ENCODE assay signal across 8 mouse cellular contexts in the genomic region with DNA sequence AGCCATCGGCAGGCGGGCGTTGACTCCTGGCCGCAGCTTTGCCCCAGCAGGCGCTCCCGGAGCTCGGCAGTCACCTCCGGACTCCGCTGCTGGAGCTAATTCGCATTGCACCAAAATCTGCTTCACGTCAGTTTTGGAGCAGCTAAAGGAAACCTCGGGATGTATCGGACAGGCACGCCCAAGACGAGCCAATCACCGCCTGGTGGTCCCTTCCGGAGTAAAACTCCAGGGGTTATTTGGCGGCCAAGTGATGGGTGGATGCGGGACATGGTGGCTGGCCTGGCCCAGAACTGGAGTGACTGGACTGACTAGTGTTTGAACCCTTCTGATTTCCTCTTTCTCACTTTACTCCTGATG. TPM values are rescaled to one million over a fixed set of nuclear protein-coding genes. Genes with fewer than 3 reads are reported as not detected.
DNase-seq lines count a peak whose midpoint lies in the region; ATAC-seq and TF ChIP-seq lines count a peak whose summit lies in the region.

No protein-coding gene starts in this region.

- no peaks in the 10 kb centered on the region for H3K27me3 ChIP-seq in spleen, adult 2 months (ENCODE audit: control insufficient read depth, insufficient read depth, low read length)
- peaks cover 36% of the 10 kb centered on the region for H3K27me3 ChIP-seq in limb, embryonic 13.5 days
- no peaks in the 10 kb centered on the region for H3K27me3 ChIP-seq in stomach, postnatal 0 days (ENCODE audit: control insufficient read depth, insufficient read depth, low read length)

- ATAC-seq in cerebellum, adult (ENCODE audit: insufficient number of reproducible peaks, low FRiP score, low TSS enrichment) = peak; percentile 2; the same call in 1 of the 2 replicates
- ATAC-seq in limb, embryonic 13.5 days (ENCODE audit: low FRiP score, low read depth) = peak; percentile 30; the same call in 1 of the 2 replicates
- no peak; the same call in 1 of the 2 replicates for ATAC-seq in stomach, postnatal 0 days (ENCODE audit: low FRiP score, low TSS enrichment)

- peaks cover 9% of the 10 kb centered on the region; the same call in 1 of the 2 replicates for H3K9me3 ChIP-seq in limb, embryonic 13.5 days
- H3K9me3 ChIP-seq in stomach, postnatal 0 days (ENCODE audit: control insufficient read depth, low read length) = no peaks in the 10 kb centered on the region; the same call in 1 of the 2 replicates

- TF ChIP-seq CTCF in spleen, adult 2 months (IDR thresholded peaks at IDR 0.05; ENCODE audit: extremely low read depth, insufficient read depth, insufficient read length, insufficient replicate concordance) = no peak
- TF ChIP-seq CTCF in stomach, postnatal 0 days (IDR thresholded peaks at IDR 0.05; ENCODE audit: low read depth) = no peak

- TF ChIP-seq POLR2A in spleen, adult 2 months (IDR thresholded peaks at IDR 0.05; ENCODE audit: low read depth, low read length) = no peak

- TF ChIP-seq EP300 in stomach, postnatal 0 days (optimal IDR thresholded peaks at IDR 0.05) = peak; percentile 39

- no peak for DNase-seq in cerebellum, adult 18-20 months
- DNase-seq in spleen, adult 2 months (ENCODE audit: low read depth in 1 of 2, low spot score in 2 of 2) = no peak
- DNase-seq in spleen, postnatal 14 days (ENCODE audit: low spot score in 2 of 2) = no peak
- DNase-seq in stomach, postnatal 0 days (ENCODE audit: low spot score) = no peak
- no peak for DNase-seq in cerebellum, adult 9-11 months
- DNase-seq in layer of hippocampus, adult 18-20 months (ENCODE audit: low spot score in 2 of 2) = no peak

- H3K9ac ChIP-seq in limb, embryonic 13.5 days = 0 out of 2 replicates have a peak overlapping the region, but pooled peaks have one; percentile 70
- H3K9ac ChIP-seq in stomach, postnatal 0 days (ENCODE audit: low read length) = peak overlapping the region; percentile 67

- H3K4me1 ChIP-seq in spleen, adult 2 months (ENCODE audit: control insufficient read depth, insufficient read depth, insufficient read length) = peaks cover 7% of the 10 kb centered on the region
- peaks cover 12% of the 10 kb centered on the region for H3K4me1 ChIP-seq in limb, embryonic 13.5 days
- H3K4me1 ChIP-seq in stomach, postnatal 0 days (replicated peaks; ENCODE audit: control insufficient read depth, insufficient read depth) = peaks cover 4% of the 10 kb centered on the region; the same call in 1 of the 2 replicates

- no peaks in the 10 kb centered on the region for H3K36me3 ChIP-seq in spleen, adult 2 months (ENCODE audit: control insufficient read depth, insufficient read depth, low read length)
- H3K36me3 ChIP-seq in limb, embryonic 13.5 days = no peaks in the 10 kb centered on the region
- H3K36me3 ChIP-seq in stomach, postnatal 0 days (ENCODE audit: control insufficient read depth, insufficient read depth, low read length) = no peaks in the 10 kb centered on the region

- 4% methylated on average over 19 of the region's 19 CpGs for WGBS in spleen, adult 2 months
- under 1% methylated on average over 19 of the region's 19 CpGs for WGBS in limb, embryonic 13.5 days
- 1% methylated on average over 19 of the region's 19 CpGs for WGBS in stomach, postnatal 0 days

- peak overlapping the region; percentile 64 for H3K4me3 ChIP-seq in spleen, adult 2 months (ENCODE audit: extremely low read depth, insufficient read depth, insufficient read length)
- peak overlapping the region; percentile 65 for H3K4me3 ChIP-seq in limb, embryonic 13.5 days
- H3K4me3 ChIP-seq in stomach, postnatal 0 days (ENCODE audit: low read depth, low read length) = peak overlapping the region; percentile 67

- peak overlapping the region; percentile 99 for H3K4me2 ChIP-seq in limb, embryonic 13.5 days (replicated peaks)
- peak overlapping the region; percentile 95 for H3K4me2 ChIP-seq in stomach, postnatal 0 days (replicated peaks; ENCODE audit: low read depth)

- H3K27ac ChIP-seq in spleen, adult 2 months (ENCODE audit: insufficient read depth, low read length) = peak overlapping the region; percentile 73; the same call in 1 of the 2 replicates
- H3K27ac ChIP-seq in limb, embryonic 13.5 days = no peak overlapping the region
- H3K27ac ChIP-seq in stomach, postnatal 0 days (replicated peaks) = peak overlapping the region; percentile 84

RNA-seq across cellular contexts. Expression of a gene that starts 0.7 kb away (rescaled TPM):
- 5.7 and 5.8 TPM in 2 replicates for polyA plus RNA-seq in spleen, adult 2 months (2012; rRNA removed)
- 2.4 and 2.9 TPM in 2 replicates for polyA plus RNA-seq in limb, embryonic 13.5 days (2015; fragmentation: Nextera tagmentation; extraction: Ambion mirVana)
- 6.7 and 8.4 TPM in 2 replicates for polyA plus RNA-seq in stomach, postnatal 0 days (2015; fragmentation: Nextera tagmentation; extraction: Ambion mirVana)
- total RNA-seq in layer of hippocampus, adult 18-20 months (2021) = 100 to 1,000 TPM; 160 to 179 TPM
